Mouse (Mus musculus) cerebellum, postnatal 14 days (tissue): ENCODE data around the gene Mtnr1b.

Experiments used
- DNase-seq, 2 experiments: peaks; one replicate each; pipeline ENCODE4 v3.0.0; 2021; ENCODE audit warnings: mixed read lengths in 2 of 2

Gene Mtnr1b

GRCm38 (mm10) chr9:15874506-15875160, at the start of gene Mtnr1b:
Gene Mtnr1b (minus strand): TSS chr9:15874556.
- peak in 1 of 2 experiments; percentile 7 for DNase-seq

- DNase-seq = no peak
Measured at GRCm38 (mm10) chr9:15920271-15920670, 45.9 kb upstream of the Mtnr1b start.

- DNase-seq = peak; percentile 15 to 19
Measured at GRCm38 (mm10) chr9:15919373-15920005, 45.1 kb upstream of the Mtnr1b start.

- no peak for DNase-seq
Measured at GRCm38 (mm10) chr9:15916600-15916999, 42.2 kb upstream of the Mtnr1b start.

- no peak for DNase-seq
Measured at GRCm38 (mm10) chr9:15912735-15913134, 38.4 kb upstream of the Mtnr1b start.

GRCm38 (mm10) chr9:15909397-15910113, 35.2 kb upstream of the Mtnr1b start:
- no peak for DNase-seq

GRCm38 (mm10) chr9:15903948-15904750, 29.8 kb upstream of the Mtnr1b start:
- no peak for DNase-seq

GRCm38 (mm10) chr9:15898112-15898511, 23.8 kb upstream of the Mtnr1b start:
- no peak for DNase-seq

GRCm38 (mm10) chr9:15886756-15887155, 12.4 kb upstream of the Mtnr1b start:
- no peak for DNase-seq

GRCm38 (mm10) chr9:15880754-15881153, 6.4 kb upstream of the Mtnr1b start:
- DNase-seq = no peak

- DNase-seq = peak; percentile 60 to 64
Measured at GRCm38 (mm10) chr9:15880160-15880603, 5.8 kb upstream of the Mtnr1b start.

- DNase-seq = no peak
Measured at GRCm38 (mm10) chr9:15870013-15870412, 4.3 kb downstream of the Mtnr1b start.

- DNase-seq = no peak
Measured at GRCm38 (mm10) chr9:15869456-15869855, 4.9 kb downstream of the Mtnr1b start.

GRCm38 (mm10) chr9:15866280-15867072, 7.9 kb downstream of the Mtnr1b start:
- no peak for DNase-seq

- no peak for DNase-seq
Measured at GRCm38 (mm10) chr9:15861402-15861801, 13.0 kb downstream of the Mtnr1b start.

- DNase-seq = no peak
Measured at GRCm38 (mm10) chr9:15850749-15851148, 23.6 kb downstream of the Mtnr1b start.

- DNase-seq = no peak
Measured at GRCm38 (mm10) chr9:15845390-15845789, 29.0 kb downstream of the Mtnr1b start.

- peak in 1 of 2 experiments; percentile 12 for DNase-seq
Measured at GRCm38 (mm10) chr9:15844936-15845335, 29.4 kb downstream of the Mtnr1b start.

GRCm38 (mm10) chr9:15813002-15813911, 61.1 kb downstream of the Mtnr1b start:
- peak; percentile 71 to 77 for DNase-seq

GRCm38 (mm10) chr9:15804296-15804695, 70.1 kb downstream of the Mtnr1b start:
- no peak for DNase-seq
